Mouse (Mus musculus) lung, postnatal 0 days (tissue): ENCODE results near the gene Dpp6. TPM values are rescaled to one million over a fixed set of nuclear protein-coding genes. Genes with fewer than 3 reads are reported as not detected.

Source experiments
- ATAC-seq: fragments of 200-750 bp; cut with Nextera tagmentation; 2 replicates; pipeline ENCODE4 v1.8.0; 2017; ENCODE audit warnings: moderate library complexity
- DNase-seq: peaks from one replicate; pipeline ENCODE4 v3.0.0-alpha.2; 2016; ENCODE audit warnings: low spot score
- H3K27ac ChIP-seq: fragments of 300-500 bp; sonication (generic); 2 replicates; pipeline ENCODE4 v1.5.1; 2014; ENCODE audit warnings: antibody characterized with exemption, mild to moderate bottlenecking, low read length, mixed read lengths
- H3K27me3 ChIP-seq: fragments of 300-500 bp; sonication (generic); replicated peaks from 2 replicates; pipeline ENCODE4 v1.6.1; 2014; ENCODE audit warnings: low read length, mixed read lengths; ENCODE audit not compliant: insufficient read depth
- H3K36me3 ChIP-seq: fragments of 300-500 bp; sonication (generic); 2 replicates; pipeline ENCODE4 v1.6.1; 2014; ENCODE audit warnings: low read length, mixed read lengths; ENCODE audit not compliant: insufficient read depth
- H3K4me1 ChIP-seq: fragments of 300-500 bp; sonication (generic); 2 replicates; pipeline ENCODE4 v1.6.1; 2014; ENCODE audit warnings: antibody characterized with exemption, low read depth, low read length, mixed read lengths; ENCODE audit not compliant: insufficient read depth
- H3K4me2 ChIP-seq: fragments of 300-500 bp; sonication (generic); replicated peaks from 2 replicates; pipeline ENCODE4 v1.6.1; 2014; ENCODE audit warnings: low read depth, mild to moderate bottlenecking, low read length, moderate library complexity, mixed read lengths
- H3K4me3 ChIP-seq: fragments of 300-500 bp; sonication (generic); 2 replicates; pipeline ENCODE4 v1.5.1; 2014; ENCODE audit warnings: low read depth, low read length
- H3K9ac ChIP-seq: fragments of 300-500 bp; sonication (generic); replicated peaks from 2 replicates; pipeline ENCODE4 v1.6.1; 2014; ENCODE audit warnings: low read depth, mild to moderate bottlenecking
- H3K9me3 ChIP-seq: fragments of 300-500 bp; sonication (generic); 2 replicates; pipeline ENCODE4 v1.6.1; 2016; ENCODE audit warnings: low read length, mixed read lengths
- CTCF ChIP-seq: IDR thresholded peaks from 2 replicates; pipeline ENCODE4 v1.5.1; 2016; ENCODE audit warnings: antibody characterized with exemption, mild to moderate bottlenecking
- EP300 ChIP-seq: IDR thresholded peaks from 2 replicates; pipeline ENCODE4 v1.6.1; 2016; ENCODE audit warnings: antibody characterized with exemption, mild to moderate bottlenecking, control low read depth
- WGBS: fragments of 180-500 bp; shearing (Covaris S2); extraction: QIAGEN DNeasy Blood & Tissue Kit; methylation state at CpG from one replicate; pipeline ENCODE4 v1.1.7; 2014; 5-methylcytosine and 5-hydroxymethylcytosine counted together
- polyA plus RNA-seq: library from polyadenylated mRNA; unstranded; fragments of >200 nt; fragmentation: Nextera tagmentation; extraction: Ambion mirVana; gene quantifications from 2 replicates; pipeline ENCODE4 v1.2.1, GENCODE M21; 2015

The Dpp6 gene
- polyA plus RNA-seq, 1 experiment from 2014 or later = 0.05 TPM

- Histone ChIP-seq H3K27ac (no peak overlapping the region), H3K4me3 (no peak overlapping the region), H3K9ac (no peak overlapping the region), H3K9me3 (no peaks in the 10 kb centered on the region), H3K36me3 (no peaks in the 10 kb centered on the region), H3K4me1 (no peaks in the 10 kb centered on the region), H3K4me2 (no peak overlapping the region), H3K27me3 (no peaks in the 10 kb centered on the region)
- TF ChIP-seq CTCF (no peak), EP300 (no peak)
- no peak for ATAC-seq
- DNase-seq = no peak
Measured at GRCm38 (mm10) chr5:26875449-26875848, 58.4 kb downstream of the Dpp6 start.

GRCm38 (mm10) chr5:26887496-26887895, 70.5 kb downstream of the Dpp6 start:
- TF ChIP-seq EP300 (no peak), CTCF (no peak)
- H3K4me3 ChIP-seq = no peak overlapping the region
- 92% methylated on average over 1 of the region's 1 CpGs for WGBS
- no peaks in the 10 kb centered on the region for H3K9me3 ChIP-seq
- H3K4me1 ChIP-seq = no peaks in the 10 kb centered on the region
- no peaks in the 10 kb centered on the region for H3K36me3 ChIP-seq
- H3K4me2 ChIP-seq = no peak overlapping the region
- H3K27me3 ChIP-seq = no peaks in the 10 kb centered on the region
- DNase-seq = no peak
- ATAC-seq = no peak
- H3K9ac ChIP-seq = no peak overlapping the region
- no peak overlapping the region for H3K27ac ChIP-seq

GRCm38 (mm10) chr5:26888080-26888479, 71.1 kb downstream of the Dpp6 start:
- Histone ChIP-seq H3K9ac (no peak overlapping the region), H3K4me2 (no peak overlapping the region), H3K4me3 (no peak overlapping the region), H3K9me3 (no peaks in the 10 kb centered on the region), H3K4me1 (no peaks in the 10 kb centered on the region), H3K27ac (no peak overlapping the region), H3K27me3 (no peaks in the 10 kb centered on the region), H3K36me3 (no peaks in the 10 kb centered on the region)
- no peak for DNase-seq
- TF ChIP-seq EP300 (no peak), CTCF (no peak)
- WGBS = 63% methylated on average over 4 of the region's 4 CpGs
- ATAC-seq = no peak

- Histone ChIP-seq H3K27ac (no peak overlapping the region), H3K27me3 (no peaks in the 10 kb centered on the region), H3K4me2 (no peak overlapping the region), H3K36me3 (no peaks in the 10 kb centered on the region), H3K4me3 (no peak overlapping the region), H3K9me3 (no peaks in the 10 kb centered on the region), H3K4me1 (no peaks in the 10 kb centered on the region), H3K9ac (no peak overlapping the region)
- DNase-seq = no peak
- no peak for ATAC-seq
- TF ChIP-seq EP300 (no peak), CTCF (no peak)
- WGBS = 8% methylated on average over 3 of the region's 3 CpGs
Measured at GRCm38 (mm10) chr5:26894346-26894745, 77.3 kb downstream of the Dpp6 start.

GRCm38 (mm10) chr5:26903786-26904185, 86.8 kb downstream of the Dpp6 start:
- no peak for DNase-seq
- H3K27me3 ChIP-seq = no peaks in the 10 kb centered on the region
- 8% methylated on average over 9 of the region's 9 CpGs for WGBS

GRCm38 (mm10) chr5:26904324-26905041, 87.5 kb downstream of the Dpp6 start:
- peak; percentile 11 for DNase-seq
- under 1% methylated on average over 30 of the region's 32 CpGs for WGBS
- peak; percentile 53 for ATAC-seq
- H3K9me3 ChIP-seq = no peaks in the 10 kb centered on the region
- no peak overlapping the region for H3K9ac ChIP-seq
- no peak for TF ChIP-seq EP300
- TF ChIP-seq CTCF = no peak
- no peak overlapping the region for H3K4me3 ChIP-seq
- H3K27me3 ChIP-seq = no peaks in the 10 kb centered on the region
- H3K4me2 ChIP-seq = peak overlapping the region; percentile 36
- no peak overlapping the region for H3K27ac ChIP-seq
- H3K36me3 ChIP-seq = no peaks in the 10 kb centered on the region
- no peaks in the 10 kb centered on the region for H3K4me1 ChIP-seq

More at GRCm38 (mm10) chr5:26903786-26904185, 86.8 kb downstream of the Dpp6 start:
- no peak overlapping the region for H3K27ac ChIP-seq
- no peaks in the 10 kb centered on the region for H3K36me3 ChIP-seq
- H3K4me3 ChIP-seq = no peak overlapping the region
- no peak for ATAC-seq
- H3K4me1 ChIP-seq = no peaks in the 10 kb centered on the region
- H3K9ac ChIP-seq = no peak overlapping the region
- no peak overlapping the region for H3K4me2 ChIP-seq
- TF ChIP-seq CTCF = 0 out of 2 replicates have a peak, but pooled peaks have one; percentile 4
- TF ChIP-seq EP300 = no peak
- no peaks in the 10 kb centered on the region for H3K9me3 ChIP-seq
